Mouse (Mus musculus) G1E (cell line): Measurements from ENCODE around the gene Galm. TPM values are rescaled to one million over a fixed set of nuclear protein-coding genes. Genes with fewer than 3 reads are reported as not detected.

Source experiments
- ATAC-seq: 2 replicates; pipeline ENCODE4 v1.8.0; 2016; ENCODE audit warnings: mild to moderate bottlenecking; ENCODE audit not compliant: insufficient number of reproducible peaks, poor library complexity, low FRiP score, severe bottlenecking; ENCODE audit errors: extremely low read depth
- DNase-seq: peaks from one replicate; pipeline ENCODE4 v3.0.0; 2012; ENCODE audit warnings: low spot score
- H3K27me3 ChIP-seq: 2 replicates; pipeline ENCODE4 v1.6.1; 2012; ENCODE audit warnings: mild to moderate bottlenecking, low read length, inconsistent platforms; ENCODE audit not compliant: insufficient read depth
- H3K36me3 ChIP-seq: replicated peaks from 2 replicates; pipeline ENCODE3; 2012; ENCODE audit warnings: mild to moderate bottlenecking, inconsistent platforms
- H3K4me1 ChIP-seq: 2 replicates; pipeline ENCODE4 v1.6.1; 2012; ENCODE audit warnings: low read depth, low read length, inconsistent platforms, mixed read lengths; ENCODE audit not compliant: insufficient read depth
- H3K4me3 ChIP-seq: 2 replicates; pipeline ENCODE4 v1.5.1; 2012; ENCODE audit warnings: low read depth, mild to moderate bottlenecking, inconsistent platforms, low read length, moderate library complexity, mixed read lengths
- H3K9me3 ChIP-seq: replicated peaks from 2 replicates; pipeline ENCODE4 v1.6.1; 2012; ENCODE audit warnings: inconsistent platforms
- CTCF ChIP-seq: IDR thresholded peaks from 2 replicates; pipeline ENCODE4 v1.5.1; 2012; ENCODE audit warnings: low read depth, low read length, inconsistent platforms, mixed read lengths
- GATA1 ChIP-seq: IDR thresholded peaks from 2 replicates; pipeline ENCODE4 v1.6.1; 2012; ENCODE audit warnings: borderline replicate concordance, low read length, inconsistent platforms, mixed read lengths
- GATA2 ChIP-seq: IDR thresholded peaks from 2 replicates; pipeline ENCODE4 v1.6.1; 2012; ENCODE audit warnings: low read depth, low read length, inconsistent platforms, borderline replicate concordance
- POLR2AphosphoS5 ChIP-seq: IDR thresholded peaks from 2 replicates; pipeline ENCODE4 v1.6.1; 2012; ENCODE audit warnings: low read depth, low read length, inconsistent platforms; ENCODE audit not compliant: insufficient replicate concordance
- TAL1 ChIP-seq: conservative IDR thresholded peaks from 2 replicates; pipeline ENCODE4 v1.6.1; 2012; ENCODE audit warnings: low read depth, low read length, inconsistent platforms, mixed read lengths
- polyA plus RNA-seq: library from polyadenylated mRNA; stranded (reverse); fragments of >175 nt; gene quantifications from 2 replicates; pipeline ENCODE4 v1.2.3, GENCODE M21; 2012
- total RNA-seq, 2 experiments: library from RNA; stranded (forward) in 1 of 2; stranded (reverse) in 1 of 2; fragments of 200-1000 nt in 1 of 2; fragments of >200 nt in 1 of 2; fragmentation: Nextera tagmentation in 1 of 2; gene quantifications; 2 replicates each; pipeline ENCODE4 v1.2.3; 2014 to 2017

Galm gene
- total and polyA plus RNA-seq, 3 experiments: not detected

DNA sequence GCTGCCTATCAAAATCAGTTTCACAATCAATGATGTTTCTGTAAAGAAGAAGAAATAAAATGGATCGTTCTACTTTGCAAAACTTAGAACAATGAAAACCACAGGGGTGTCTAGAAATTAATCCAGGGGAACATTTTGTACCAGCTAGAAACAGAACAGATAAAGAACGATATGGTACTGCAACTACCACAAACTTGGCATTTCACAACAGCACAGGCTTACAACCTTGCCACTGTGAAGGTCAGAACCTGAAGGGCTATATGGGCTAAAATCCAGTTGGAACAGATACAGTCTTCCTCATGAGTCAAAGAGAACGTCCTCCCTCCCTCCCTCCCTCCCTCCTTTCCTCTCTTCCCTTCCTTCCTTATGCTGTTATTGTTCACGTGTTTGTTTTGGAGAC lies 36.7 kb upstream of the Galm start:
- ATAC-seq (no peak), DNase-seq (no peak)
- no peak for TF ChIP-seq CTCF
- TF ChIP-seq POLR2AphosphoS5: no peak
- TF ChIP-seq GATA1: no peak
- no peak for TF ChIP-seq GATA2
- no peak for TF ChIP-seq TAL1
- Histone ChIP-seq H3K27me3 (peaks cover 12% of the 10 kb centered on the region), H3K9me3 (no peaks in the 10 kb centered on the region), H3K36me3 (no peaks in the 10 kb centered on the region), H3K4me3 (no peak overlapping the region), H3K4me1 (no peaks in the 10 kb centered on the region)

DNA sequence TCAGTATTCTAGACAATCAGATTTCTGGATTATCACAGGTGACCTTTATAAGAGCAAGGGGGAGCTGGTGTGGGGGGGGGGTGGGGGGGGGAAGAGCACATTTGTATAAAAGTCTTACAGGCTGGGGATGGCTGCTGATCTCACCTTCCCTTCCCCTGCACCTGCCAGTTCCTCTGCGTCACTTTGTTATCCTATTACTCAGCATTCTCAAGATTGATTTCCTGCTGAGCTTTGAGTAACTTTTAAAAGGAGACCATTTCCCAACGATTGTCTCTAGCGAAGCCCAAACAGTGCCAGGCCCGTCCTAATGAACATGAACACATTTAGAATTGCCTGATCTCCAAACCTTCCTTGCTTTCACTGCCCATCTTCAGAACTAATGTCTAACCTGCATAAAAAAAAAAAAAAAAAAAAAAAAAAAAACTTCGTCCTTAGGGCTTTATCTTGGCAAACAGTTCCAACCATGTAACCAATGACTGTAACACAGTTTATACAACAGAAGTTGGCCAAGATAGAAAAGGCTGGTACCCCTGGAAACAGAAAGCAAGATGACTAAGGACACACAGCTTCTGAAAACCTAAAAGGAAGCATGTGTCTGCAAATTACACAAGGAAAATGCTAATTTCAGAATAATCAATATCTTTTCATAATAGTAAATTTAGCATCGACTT lies 35.3 kb upstream of the Galm start:
- no peaks in the 10 kb centered on the region for H3K36me3 ChIP-seq
- H3K9me3 ChIP-seq: no peaks in the 10 kb centered on the region
- no peak for ATAC-seq
- no peak for DNase-seq
- peaks cover 4% of the 10 kb centered on the region; the same call in 1 of the 2 replicates for H3K4me1 ChIP-seq
- H3K4me3 ChIP-seq: no peak overlapping the region
- H3K27me3 ChIP-seq: peaks cover 18% of the 10 kb centered on the region
- no peak for TF ChIP-seq GATA2
- TF ChIP-seq TAL1: no peak
- TF ChIP-seq CTCF: no peak
- TF ChIP-seq GATA1: no peak

DNA sequence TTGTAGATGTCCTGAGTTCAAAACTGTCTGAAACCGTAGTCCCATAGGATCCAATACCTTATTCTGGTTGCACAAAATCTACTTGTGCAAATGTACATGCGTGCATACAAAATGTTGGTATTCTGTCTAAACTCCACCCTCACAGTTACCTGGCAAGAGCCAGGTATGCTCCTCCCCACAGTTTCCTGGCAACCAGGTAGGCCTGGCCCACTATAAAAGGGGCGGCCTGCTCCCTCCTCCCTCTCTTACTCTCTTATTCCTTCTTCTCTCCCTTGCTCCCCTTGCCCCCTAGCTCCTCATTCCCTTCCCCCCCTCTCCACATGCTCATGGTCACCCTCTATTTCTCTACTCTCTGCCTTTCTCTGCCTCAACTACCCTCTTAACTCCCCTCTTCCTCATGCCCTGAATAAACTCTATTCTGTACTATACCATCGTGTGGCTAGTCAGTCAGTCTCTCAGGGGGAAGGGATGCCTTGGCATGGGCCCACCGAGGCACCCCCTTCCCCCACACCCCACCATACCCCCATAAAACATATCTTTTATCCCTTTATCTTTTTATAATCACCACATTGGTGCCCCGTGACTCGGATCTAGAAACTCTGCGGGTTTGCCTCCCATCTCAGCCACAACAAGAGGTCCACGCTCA lies 31.9 kb upstream of the Galm start:
- ATAC-seq: no peak
- Histone ChIP-seq H3K4me1 (peaks cover 4% of the 10 kb centered on the region; the same call in 1 of the 2 replicates), H3K4me3 (no peak overlapping the region), H3K9me3 (no peaks in the 10 kb centered on the region), H3K36me3 (no peaks in the 10 kb centered on the region), H3K27me3 (peaks cover 18% of the 10 kb centered on the region)
- DNase-seq: no peak
- TF ChIP-seq POLR2AphosphoS5 (no peak), GATA2 (no peak), TAL1 (no peak), GATA1 (no peak), CTCF (no peak)

DNA sequence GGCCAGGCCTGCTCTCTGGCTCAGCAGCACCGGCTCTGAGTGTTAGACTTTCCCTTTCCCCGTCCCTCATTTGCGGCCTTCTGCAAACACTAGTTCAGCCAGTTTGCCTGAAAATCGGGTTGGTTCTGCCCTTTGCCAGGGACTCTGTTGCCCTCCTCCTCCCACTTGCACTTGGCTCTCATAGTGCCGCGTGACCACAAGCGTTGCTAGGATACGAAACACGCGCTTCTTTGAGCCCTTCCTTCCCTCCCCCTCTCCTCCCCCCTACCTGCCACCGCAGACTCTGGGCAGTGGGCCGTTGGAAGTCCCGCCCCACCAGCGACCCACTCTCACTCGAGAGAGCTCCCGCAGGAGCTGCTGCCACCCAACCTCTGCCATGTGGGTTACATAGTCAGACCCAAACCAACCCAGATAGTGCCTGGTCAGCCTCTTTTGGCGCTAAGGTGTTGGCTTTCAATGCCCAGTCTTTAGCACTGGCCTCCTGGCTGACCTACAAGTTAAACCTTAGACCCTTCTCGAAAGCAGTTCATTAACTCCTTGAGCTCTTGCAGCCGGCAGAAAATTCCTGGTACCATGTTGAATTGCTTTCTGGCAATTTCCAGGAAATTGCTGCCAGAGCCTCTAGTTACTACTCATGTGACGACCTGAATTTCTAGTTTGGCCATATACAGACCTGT lies 31.1 kb upstream of the Galm start:
- no peak overlapping the region for H3K4me3 ChIP-seq
- no peaks in the 10 kb centered on the region for H3K9me3 ChIP-seq
- TF ChIP-seq POLR2AphosphoS5 (no peak), GATA2 (no peak), GATA1 (no peak)
- H3K36me3 ChIP-seq: no peaks in the 10 kb centered on the region
- peaks cover 17% of the 10 kb centered on the region for H3K27me3 ChIP-seq
- DNase-seq: no peak
- no peak for ATAC-seq
- peaks cover 4% of the 10 kb centered on the region; the same call in 1 of the 2 replicates for H3K4me1 ChIP-seq

DNA sequence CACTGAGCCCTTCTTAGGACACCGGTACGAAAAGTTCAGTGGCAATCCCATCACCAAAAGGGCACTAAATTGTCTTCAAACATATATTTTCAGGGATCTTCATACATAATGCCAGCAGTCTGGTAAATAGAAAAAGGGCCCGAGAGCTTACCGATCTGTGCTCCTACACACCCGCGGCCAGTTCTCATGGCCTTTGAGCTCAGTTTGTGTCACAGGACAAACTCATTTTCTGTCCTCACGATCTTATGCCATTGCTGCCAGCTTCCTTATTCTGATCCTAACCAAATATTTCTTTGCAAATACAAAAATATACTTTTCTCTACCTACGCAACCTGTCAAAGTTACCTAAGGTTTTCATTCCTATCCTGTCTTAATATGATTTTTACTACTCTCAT lies 30.6 kb upstream of the Galm start:
- no peak for DNase-seq
- no peak for ATAC-seq
- H3K27me3 ChIP-seq: peaks cover 13% of the 10 kb centered on the region
- no peak for TF ChIP-seq CTCF
- TF ChIP-seq POLR2AphosphoS5: no peak
- TF ChIP-seq GATA1: no peak
- TF ChIP-seq GATA2: no peak
- no peak for TF ChIP-seq TAL1
- peaks cover 4% of the 10 kb centered on the region; the same call in 1 of the 2 replicates for H3K4me1 ChIP-seq
- H3K4me3 ChIP-seq: no peak overlapping the region
- H3K9me3 ChIP-seq: no peaks in the 10 kb centered on the region
- no peaks in the 10 kb centered on the region for H3K36me3 ChIP-seq

DNA sequence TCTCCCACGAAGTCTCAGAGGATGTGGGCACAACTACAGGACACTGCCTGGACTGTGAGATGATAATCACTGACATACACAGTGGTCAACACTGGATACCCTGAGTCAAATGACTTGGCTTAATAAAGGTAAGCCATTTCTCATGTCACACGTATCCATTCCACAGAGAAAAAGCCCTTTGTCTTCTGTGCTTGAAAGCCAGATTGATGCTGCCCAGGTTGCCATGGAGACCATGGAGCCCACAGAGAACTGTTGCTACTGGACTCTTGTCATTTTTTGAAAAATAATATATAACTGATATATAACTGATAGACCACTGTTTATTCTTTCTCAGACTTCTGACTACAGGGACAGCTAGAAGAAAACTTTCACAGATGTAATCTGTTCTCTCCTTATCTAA lies 30.1 kb upstream of the Galm start:
- no peaks in the 10 kb centered on the region for H3K36me3 ChIP-seq
- H3K27me3 ChIP-seq: peaks cover 13% of the 10 kb centered on the region
- DNase-seq (no peak), ATAC-seq (no peak)
- no peak overlapping the region for H3K4me3 ChIP-seq
- no peaks in the 10 kb centered on the region for H3K9me3 ChIP-seq
- no peak for TF ChIP-seq GATA2
- TF ChIP-seq GATA1: no peak
- TF ChIP-seq TAL1: no peak
- TF ChIP-seq POLR2AphosphoS5: no peak
- no peak for TF ChIP-seq CTCF
- peaks cover 4% of the 10 kb centered on the region; the same call in 1 of the 2 replicates for H3K4me1 ChIP-seq
